Mouse (Mus musculus): ENCODE results near the gene Ccdc149.

- TF ChIP-seq MYOD1 (IDR thresholded peaks at IDR 0.05; ENCODE audit: control insufficient read depth in 1 of 3, insufficient read length in 2 of 3, low read depth in 2 of 3) = no peak
- TF ChIP-seq POLR2A (IDR thresholded peaks at IDR 0.05; ENCODE audit: insufficient read length, low read depth) = no peak
- no peak for TF ChIP-seq CEBPB (IDR thresholded peaks at IDR 0.05; ENCODE audit: insufficient read depth, poor library complexity, severe bottlenecking)
- no peak for TF ChIP-seq MYOG (IDR thresholded peaks at IDR 0.05; ENCODE audit: control insufficient read depth in 1 of 3, insufficient read depth in 1 of 3, insufficient read length in 2 of 3, low read depth in 2 of 3)
- TF ChIP-seq USF1 (IDR thresholded peaks at IDR 0.05; ENCODE audit: low read depth) = no peak
- TF ChIP-seq TCF12 (IDR thresholded peaks at IDR 0.05; ENCODE audit: insufficient read depth, poor library complexity, severe bottlenecking) = no peak
- TF ChIP-seq POLR2AphosphoS2 (IDR thresholded peaks at IDR 0.05; ENCODE audit: insufficient read length, low read depth) = no peak
- no peak for TF ChIP-seq SRF (IDR thresholded peaks at IDR 0.05; ENCODE audit: control insufficient read depth, insufficient read length, low read depth)
- no peak for TF ChIP-seq TCF3 (IDR thresholded peaks at IDR 0.05; ENCODE audit: insufficient read length, low read depth)
- no peak for TF ChIP-seq MAX (IDR thresholded peaks at IDR 0.05; ENCODE audit: low read depth)
- no peak for TF ChIP-seq E2F4 (IDR thresholded peaks at IDR 0.05; ENCODE audit: insufficient read depth)
- TF ChIP-seq REST (IDR thresholded peaks at IDR 0.05; ENCODE audit: insufficient read depth, insufficient read length) = no peak
Measured at GRCm38 (mm10) chr5:52386016-52386415, 85.3 kb downstream of the Ccdc149 start.
